Mouse (Mus musculus) kidney, embryonic 16.5 days (tissue): ENCODE measurements around the gene Gm12184. TPM values are rescaled to one million over a fixed set of nuclear protein-coding genes. Genes with fewer than 3 reads are reported as not detected.
A peak's percentile ranks its signal among the peaks of the same experiment; 100 is the strongest.
"Not testable (repeated sequence)": the region's sequence is repeated elsewhere in the genome, so short reads cannot be mapped to it uniquely, and the experiment has no call there.

Experiments
- ATAC-seq: fragments of 200-750 bp; cut with Nextera tagmentation; 2 replicates; pipeline ENCODE4 v1.8.0; 2017; ENCODE audit warnings: moderate TSS enrichment; ENCODE audit not compliant: low FRiP score, low TSS enrichment
- H3K27ac ChIP-seq: fragments of 300-500 bp; sonication (generic); 2 replicates; pipeline ENCODE4 v1.5.1; 2014; ENCODE audit warnings: low read length
- H3K27me3 ChIP-seq: fragments of 300-500 bp; sonication (generic); 2 replicates; pipeline ENCODE4 v1.6.1; 2014; ENCODE audit warnings: low read length, control low read depth, mixed read lengths; ENCODE audit not compliant: insufficient read depth
- H3K36me3 ChIP-seq: fragments of 300-500 bp; sonication (generic); 2 replicates; pipeline ENCODE4 v1.6.1; 2014; ENCODE audit warnings: low read length, control low read depth, mixed read lengths; ENCODE audit not compliant: insufficient read depth
- H3K4me1 ChIP-seq: fragments of 300-500 bp; sonication (generic); 2 replicates; pipeline ENCODE4 v1.6.1; 2014; ENCODE audit warnings: low read length, control low read depth, mixed read lengths; ENCODE audit not compliant: insufficient read depth
- H3K4me2 ChIP-seq: fragments of 300-500 bp; sonication (generic); replicated peaks from 2 replicates; pipeline ENCODE4 v1.6.1; 2014; ENCODE audit warnings: low read depth, low read length
- H3K4me3 ChIP-seq: fragments of 300-500 bp; sonication (generic); 2 replicates; pipeline ENCODE4 v1.5.1; 2014; ENCODE audit warnings: mild to moderate bottlenecking, low read length
- H3K9ac ChIP-seq: fragments of 300-500 bp; sonication (generic); replicated peaks from 2 replicates; pipeline ENCODE4 v1.6.1; 2014; ENCODE audit warnings: low read length
- H3K9me3 ChIP-seq: fragments of 300-500 bp; sonication (generic); 2 replicates; pipeline ENCODE4 v1.6.1; 2016; ENCODE audit warnings: low read length, control low read depth
- WGBS: fragments of 180-500 bp; shearing (Covaris S2); extraction: QIAGEN DNeasy Blood & Tissue Kit; methylation state at CpG from one replicate; pipeline ENCODE4 v1.1.7; 2014; 5-methylcytosine and 5-hydroxymethylcytosine counted together
- polyA plus RNA-seq: library from polyadenylated mRNA; unstranded; fragments of >200 nt; fragmentation: Nextera tagmentation; extraction: Ambion mirVana; gene quantifications from 2 replicates; pipeline ENCODE4 v1.2.1, GENCODE M21; 2015

The Gm12184 gene
- polyA plus RNA-seq, 1 experiment from 2014 or later: 0.86 TPM

- Histone ChIP-seq H3K9me3 (peaks cover 5% of the 10 kb centered on the region; the same call in 1 of the 2 replicates), H3K9ac (no peak overlapping the region), H3K4me1 (peaks cover 20% of the 10 kb centered on the region), H3K4me3 (no peak overlapping the region), H3K27ac (no peak overlapping the region), H3K36me3 (no peaks in the 10 kb centered on the region), H3K27me3 (peaks cover 6% of the 10 kb centered on the region; the same call in 1 of the 2 replicates), H3K4me2 (no peak overlapping the region)
- no peak for ATAC-seq
- 82% methylated on average over 4 of the region's 4 CpGs for WGBS
These were observed 25.0 kb upstream of the Gm12184 start for GRCm38 (mm10) chr11:48851270-48851995.

GRCm38 (mm10) chr11:48850240-48850639, 23.8 kb upstream of the Gm12184 start:
- no peaks in the 10 kb centered on the region for H3K36me3 ChIP-seq
- H3K4me1 ChIP-seq: peaks cover 20% of the 10 kb centered on the region
- ATAC-seq: no peak
- H3K9ac ChIP-seq: no peak overlapping the region
- 46% methylated on average over 2 of the region's 2 CpGs for WGBS
- H3K27me3 ChIP-seq: peaks cover 6% of the 10 kb centered on the region; the same call in 1 of the 2 replicates
- H3K4me3 ChIP-seq: no peak overlapping the region
- peaks cover 5% of the 10 kb centered on the region; the same call in 1 of the 2 replicates for H3K9me3 ChIP-seq
- no peak overlapping the region for H3K4me2 ChIP-seq
- no peak overlapping the region for H3K27ac ChIP-seq

- no peak overlapping the region for H3K9ac ChIP-seq
- no peaks in the 10 kb centered on the region for H3K36me3 ChIP-seq
- WGBS: 65% methylated on average over 5 of the region's 5 CpGs
These were observed 20.4 kb upstream of the Gm12184 start for GRCm38 (mm10) chr11:48846881-48847280.

GRCm38 (mm10) chr11:48846362-48846761, 19.9 kb upstream of the Gm12184 start:
- not testable (repeated sequence) for ATAC-seq, H3K9ac ChIP-seq, H3K27me3 ChIP-seq, H3K27ac ChIP-seq, H3K4me2 ChIP-seq, H3K4me3 ChIP-seq, H3K9me3 ChIP-seq, H3K4me1 ChIP-seq, H3K36me3 ChIP-seq
- 78% methylated on average over 2 of the region's 2 CpGs for WGBS

More at GRCm38 (mm10) chr11:48846881-48847280, 20.4 kb upstream of the Gm12184 start:
- Histone ChIP-seq H3K4me3 (no peak overlapping the region), H3K27ac (no peak overlapping the region), H3K4me1 (no peaks in the 10 kb centered on the region), H3K9me3 (peaks cover 5% of the 10 kb centered on the region; the same call in 1 of the 2 replicates), H3K27me3 (peaks cover 6% of the 10 kb centered on the region; the same call in 1 of the 2 replicates), H3K4me2 (no peak overlapping the region)
- ATAC-seq: no peak

- no peaks in the 10 kb centered on the region for H3K9me3 ChIP-seq
- 0 out of 2 replicates have a peak, but pooled peaks cover 4% of the 10 kb centered on the region for H3K4me1 ChIP-seq
- H3K27ac ChIP-seq: no peak overlapping the region
- no peak overlapping the region for H3K9ac ChIP-seq
- H3K36me3 ChIP-seq: no peaks in the 10 kb centered on the region
- H3K4me3 ChIP-seq: no peak overlapping the region
- 28% methylated on average over 13 of the region's 13 CpGs for WGBS
- 0 out of 2 replicates have a peak, but pooled peaks have one; percentile 11 for ATAC-seq
- H3K4me2 ChIP-seq: no peak overlapping the region
- H3K27me3 ChIP-seq: peaks cover 6% of the 10 kb centered on the region; the same call in 1 of the 2 replicates
These were observed 18.9 kb upstream of the Gm12184 start for GRCm38 (mm10) chr11:48845244-48845815.

- Histone ChIP-seq H3K4me1 (0 out of 2 replicates have a peak, but pooled peaks cover 4% of the 10 kb centered on the region), H3K4me3 (no peak overlapping the region), H3K27me3 (peaks cover 6% of the 10 kb centered on the region; the same call in 1 of the 2 replicates), H3K27ac (no peak overlapping the region), H3K4me2 (no peak overlapping the region), H3K36me3 (no peaks in the 10 kb centered on the region), H3K9me3 (no peaks in the 10 kb centered on the region), H3K9ac (no peak overlapping the region)
- ATAC-seq: no peak
- whole genome bisulfite sequencing: 55% methylated on average over 6 of the region's 6 CpGs
These were observed 17.9 kb upstream of the Gm12184 start for GRCm38 (mm10) chr11:48844309-48844708.

- H3K36me3 ChIP-seq: no peaks in the 10 kb centered on the region
- peaks cover 10% of the 10 kb centered on the region for H3K4me1 ChIP-seq
- no peak for ATAC-seq
- peak overlapping the region; percentile 31; the same call in 1 of the 2 replicates for H3K27ac ChIP-seq
- H3K4me2 ChIP-seq: no peak overlapping the region
- no peak overlapping the region for H3K4me3 ChIP-seq
- no peaks in the 10 kb centered on the region for H3K27me3 ChIP-seq
- WGBS: 77% methylated on average over 11 of the region's 11 CpGs
- H3K9me3 ChIP-seq: no peaks in the 10 kb centered on the region
- no peak overlapping the region for H3K9ac ChIP-seq
These were observed 16.7 kb upstream of the Gm12184 start for GRCm38 (mm10) chr11:48843202-48843601.

- 82% methylated on average over 4 of the region's 4 CpGs for WGBS
- ATAC-seq: no peak
- peak overlapping the region; percentile 31; the same call in 1 of the 2 replicates for H3K27ac ChIP-seq
These were observed 15.9 kb upstream of the Gm12184 start for GRCm38 (mm10) chr11:48842378-48842792.

GRCm38 (mm10) chr11:48841213-48841612, 14.8 kb upstream of the Gm12184 start:
- 63% methylated on average over 5 of the region's 5 CpGs for WGBS
- H3K27me3 ChIP-seq: 0 out of 2 replicates have a peak, but pooled peaks cover 2% of the 10 kb centered on the region
- H3K27ac ChIP-seq: no peak overlapping the region
- H3K9ac ChIP-seq: no peak overlapping the region
- H3K9me3 ChIP-seq: no peaks in the 10 kb centered on the region
- no peak overlapping the region for H3K4me3 ChIP-seq
- ATAC-seq: no peak
- H3K4me1 ChIP-seq: peaks cover 15% of the 10 kb centered on the region
- no peak overlapping the region for H3K4me2 ChIP-seq
- H3K36me3 ChIP-seq: no peaks in the 10 kb centered on the region

More at GRCm38 (mm10) chr11:48842378-48842792, 15.9 kb upstream of the Gm12184 start:
- Histone ChIP-seq H3K9me3 (no peaks in the 10 kb centered on the region), H3K4me3 (no peak overlapping the region), H3K27me3 (no peaks in the 10 kb centered on the region), H3K4me2 (no peak overlapping the region), H3K4me1 (peaks cover 10% of the 10 kb centered on the region), H3K9ac (no peak overlapping the region), H3K36me3 (no peaks in the 10 kb centered on the region)

- 0 out of 2 replicates have a peak, but pooled peaks cover 3% of the 10 kb centered on the region for H3K27me3 ChIP-seq
- no peak overlapping the region for H3K4me3 ChIP-seq
- no peaks in the 10 kb centered on the region for H3K36me3 ChIP-seq
- H3K4me2 ChIP-seq: no peak overlapping the region
- no peak overlapping the region for H3K27ac ChIP-seq
- no peak overlapping the region for H3K9ac ChIP-seq
- H3K9me3 ChIP-seq: no peaks in the 10 kb centered on the region
- no peak for ATAC-seq
- H3K4me1 ChIP-seq: peaks cover 15% of the 10 kb centered on the region
These were observed 14.3 kb upstream of the Gm12184 start for GRCm38 (mm10) chr11:48840805-48841204.
